Mouse (Mus musculus) gastrocnemius, adult 8-10 months (tissue): ENCODE data around the gene Kif6. TPM values are rescaled to one million over a fixed set of nuclear protein-coding genes. Genes with fewer than 3 reads are reported as not detected.
A peak's percentile ranks its signal among the peaks of the same experiment; 100 is the strongest.

ENCODE experiments used
- DNase-seq, 2 experiments: peaks; one replicate each; pipeline ENCODE4 v3.0.0; 2022; ENCODE audit warnings: low spot score in 2 of 2
- total RNA-seq, 4 experiments: library from RNA; stranded (reverse); gene quantifications; 2 replicates each; pipeline ENCODE4 v1.2.4; 2022

Kif6 gene
- total RNA-seq, 4 experiments from 2014 or later = 0.11 TPM; not detected in 3

DNA sequence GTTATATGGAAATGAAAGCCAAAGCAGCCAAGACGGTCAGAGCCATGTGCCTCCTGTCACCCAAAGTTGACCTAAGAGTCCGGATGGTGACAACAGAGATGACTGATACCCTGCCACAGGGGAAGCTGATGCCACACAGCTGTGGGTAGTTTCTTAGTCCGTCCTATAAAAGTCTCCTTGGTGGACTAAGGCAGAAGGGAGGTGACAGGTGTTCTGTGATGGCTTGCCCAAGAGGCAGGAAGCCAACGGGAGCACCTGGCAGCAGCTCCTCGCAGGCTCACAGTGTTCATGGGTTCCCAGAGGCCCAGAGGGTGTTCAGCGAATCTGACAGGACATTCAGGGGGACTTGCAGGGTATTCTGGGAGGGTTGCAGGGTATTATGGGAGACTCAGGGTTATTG, 279.5 kb downstream of the Kif6 start:
- peak in 1 of 2 experiments; percentile 21 for DNase-seq

DNA sequence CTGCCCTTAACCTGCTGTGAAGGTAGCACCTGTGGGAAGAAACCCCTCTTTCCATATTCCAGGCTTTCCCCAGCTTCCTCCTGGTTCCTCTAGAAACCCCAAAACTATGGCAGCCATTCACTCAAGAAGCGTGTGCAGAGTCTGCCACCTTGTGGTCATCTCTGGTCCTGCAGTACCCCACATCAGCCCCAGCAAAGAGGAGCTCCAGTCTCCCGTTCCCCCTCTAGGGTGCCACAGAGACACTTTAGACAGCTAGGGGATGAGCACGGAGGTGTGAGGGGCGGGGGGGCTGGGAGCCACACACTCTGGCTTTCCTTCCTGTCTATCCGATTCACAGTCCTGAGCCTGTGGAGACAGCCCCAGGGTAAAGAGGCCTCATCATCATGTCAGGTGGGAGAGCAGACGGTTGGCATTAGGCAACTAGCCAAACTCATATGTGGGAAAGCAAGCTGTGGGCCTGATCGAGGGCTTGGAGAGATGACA, 284.0 kb downstream of the Kif6 start:
- DNase-seq = peak; percentile 41 to 48

DNA sequence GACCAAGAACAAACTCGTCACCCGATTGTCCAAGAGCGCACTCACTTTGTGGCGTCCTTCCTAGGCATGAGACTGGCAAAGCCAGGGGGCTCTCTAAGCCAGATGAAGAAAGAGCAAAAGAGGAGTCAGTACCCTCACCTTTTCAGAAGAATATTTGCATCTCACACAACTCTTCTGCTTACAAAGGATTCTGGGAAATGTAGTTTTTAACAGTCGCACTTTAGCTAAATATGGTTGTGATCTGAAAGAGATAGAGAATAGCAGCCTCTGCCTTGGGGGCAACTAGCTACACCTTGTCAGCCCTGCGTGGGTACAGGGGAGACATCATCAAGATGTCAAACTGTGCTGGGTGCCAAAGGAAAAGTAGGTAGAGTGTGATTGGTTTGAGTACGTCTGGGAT, 287.7 kb downstream of the Kif6 start:
- no peak for DNase-seq

GRCm38 (mm10) chr17:49923429-49923828, 308.5 kb downstream of the Kif6 start:
- no peak for DNase-seq

- no peak for DNase-seq
These were observed 312.7 kb downstream of the Kif6 start for GRCm38 (mm10) chr17:49927611-49928010.

DNA sequence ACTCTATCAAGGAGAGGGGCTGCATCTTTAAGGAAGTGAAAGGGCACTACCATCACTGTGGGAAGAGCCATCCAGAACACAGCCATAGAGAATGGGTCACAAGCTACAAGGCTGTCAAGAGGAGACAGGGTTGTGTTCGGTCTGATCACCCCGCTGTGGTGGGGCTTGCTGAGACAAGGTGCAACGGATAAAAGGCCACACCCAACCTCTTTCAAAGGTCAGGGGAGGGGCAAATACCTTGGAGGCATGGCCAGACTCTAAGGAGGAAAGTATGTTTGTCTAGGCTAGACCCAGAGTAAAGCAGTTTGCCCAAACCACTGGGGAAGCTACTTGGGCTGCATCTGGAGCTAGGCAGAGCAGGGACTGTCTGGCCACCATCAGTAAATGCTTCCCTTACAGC, 318.9 kb downstream of the Kif6 start:
- no peak for DNase-seq

DNA sequence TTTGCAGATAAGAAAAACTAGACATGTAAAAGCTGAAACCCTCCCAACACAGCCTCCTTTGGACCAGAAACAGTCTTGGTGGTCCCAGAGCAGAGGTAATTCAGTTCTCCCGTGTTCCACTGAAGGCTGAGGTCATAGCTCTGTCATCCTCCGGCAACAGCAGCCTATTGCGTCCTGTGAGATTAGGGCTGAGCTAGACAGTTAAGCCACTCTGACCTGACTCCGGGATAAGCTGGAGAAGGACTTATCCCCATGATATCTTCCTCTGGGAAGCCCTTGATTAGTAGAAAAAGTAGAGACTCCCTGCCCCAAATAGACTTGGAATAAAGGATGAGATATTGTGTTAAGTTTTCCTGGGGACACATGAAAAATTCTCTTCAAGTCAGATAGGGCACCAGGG, 319.6 kb downstream of the Kif6 start:
- DNase-seq = no peak

DNA sequence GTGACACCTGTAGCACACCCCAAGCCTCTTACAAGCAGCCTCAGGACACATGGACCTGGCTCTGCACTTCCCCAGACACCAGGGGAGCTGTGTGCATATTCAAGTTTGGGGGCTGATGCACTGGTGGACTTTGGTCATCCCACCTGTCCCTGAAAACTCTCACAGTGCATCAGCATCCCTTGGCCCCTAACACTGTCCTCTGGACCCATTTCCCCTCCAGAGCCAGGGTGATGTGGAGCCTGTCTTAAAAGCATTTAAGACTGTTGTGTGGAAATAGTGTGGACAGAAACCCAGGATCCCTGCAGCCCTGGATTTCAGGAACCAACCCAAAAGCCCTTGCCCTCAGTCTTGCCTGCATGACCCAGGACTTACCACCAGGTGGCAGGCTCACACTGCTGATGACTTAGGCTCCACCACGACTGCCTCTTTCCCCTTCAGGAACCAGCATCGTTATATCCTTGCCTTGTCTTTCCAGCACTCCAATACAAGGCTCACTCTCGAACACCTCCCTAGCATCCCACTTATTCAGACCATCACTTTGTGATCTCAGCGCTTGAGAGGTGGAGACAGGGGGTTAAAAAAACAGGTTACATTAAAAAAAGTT, 320.8 kb downstream of the Kif6 start:
- peak; percentile 37 to 51 for DNase-seq

DNA sequence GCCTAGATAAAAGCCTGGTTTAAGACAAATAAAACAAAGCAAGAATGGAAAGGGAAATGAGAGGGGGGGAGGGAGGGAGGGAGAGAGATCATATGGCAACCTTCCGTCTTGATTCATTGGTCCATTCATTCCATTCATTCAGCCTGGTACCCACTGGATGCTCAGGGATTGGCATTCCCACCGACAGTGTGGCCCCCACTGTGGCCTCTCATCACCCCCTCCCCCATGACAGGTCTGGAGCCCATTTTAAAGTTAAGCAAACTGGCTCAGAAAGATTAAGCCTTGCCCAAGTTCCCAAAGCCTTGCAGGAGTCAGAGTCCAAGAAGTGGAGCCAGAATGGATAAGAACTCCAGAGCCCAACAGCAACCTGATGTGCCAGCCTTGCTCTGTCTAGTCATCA, 321.3 kb downstream of the Kif6 start:
- DNase-seq = no peak

DNA sequence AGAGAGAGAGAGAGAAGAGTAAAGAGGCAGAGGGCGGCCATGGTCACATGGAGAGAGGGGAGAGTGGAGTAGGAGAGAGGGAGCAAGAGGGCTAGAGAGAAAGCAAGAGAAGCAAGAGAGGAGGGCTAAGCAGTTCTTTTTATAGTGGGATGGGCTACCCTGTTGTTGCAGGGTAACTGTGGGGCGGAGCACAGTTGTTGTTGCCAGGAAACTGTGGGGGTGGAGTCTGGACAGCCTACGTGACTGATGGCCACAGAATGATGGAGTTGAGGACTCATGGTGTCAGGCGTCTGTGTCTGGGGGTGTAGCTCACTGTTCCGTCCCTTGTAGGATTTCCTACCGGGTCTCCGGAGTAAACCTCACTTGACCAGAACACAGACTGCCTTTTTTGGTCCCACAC, 324.2 kb downstream of the Kif6 start:
- DNase-seq = no peak

DNA sequence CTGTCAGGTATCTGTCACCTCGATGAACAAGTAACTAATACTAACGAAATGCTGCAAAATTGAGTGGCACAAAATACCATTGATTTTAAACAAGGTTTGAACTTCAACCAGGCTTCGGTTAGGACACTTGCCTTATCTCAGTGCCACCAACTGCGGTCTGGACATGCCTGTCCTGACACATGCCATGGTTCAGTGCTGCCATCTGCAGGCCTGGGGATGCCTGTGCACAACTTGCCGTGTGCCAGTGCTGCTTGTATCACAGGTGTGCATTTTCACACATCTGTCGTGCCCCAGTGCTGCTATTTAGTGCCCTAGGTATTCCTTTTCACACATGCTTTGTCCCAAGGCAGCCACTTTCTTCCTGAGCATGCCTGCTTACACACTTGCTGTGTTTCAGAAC, 327.7 kb downstream of the Kif6 start:
- DNase-seq = no peak

DNA sequence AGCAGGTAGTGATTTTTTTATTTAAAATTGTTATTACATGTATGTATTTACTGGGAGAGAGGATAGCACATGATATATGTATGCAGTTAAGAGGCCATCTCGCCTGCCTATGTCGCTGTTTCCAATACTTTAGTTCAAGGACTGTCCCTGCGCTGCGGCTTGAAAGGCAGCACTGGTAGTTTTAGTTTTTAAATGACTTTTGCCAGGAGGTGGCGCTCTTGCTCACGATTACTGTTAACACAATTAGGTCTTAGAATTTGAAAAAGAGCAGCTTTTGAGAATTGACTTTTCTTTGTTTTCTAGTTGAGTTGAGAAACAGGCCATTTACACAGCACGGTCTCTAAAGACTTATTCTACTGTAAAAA, 336.5 kb downstream of the Kif6 start:
- peak; percentile 52 to 59 for DNase-seq

GRCm38 (mm10) chr17:49951856-49952607, 337.1 kb downstream of the Kif6 start:
- DNase-seq = no peak

DNA sequence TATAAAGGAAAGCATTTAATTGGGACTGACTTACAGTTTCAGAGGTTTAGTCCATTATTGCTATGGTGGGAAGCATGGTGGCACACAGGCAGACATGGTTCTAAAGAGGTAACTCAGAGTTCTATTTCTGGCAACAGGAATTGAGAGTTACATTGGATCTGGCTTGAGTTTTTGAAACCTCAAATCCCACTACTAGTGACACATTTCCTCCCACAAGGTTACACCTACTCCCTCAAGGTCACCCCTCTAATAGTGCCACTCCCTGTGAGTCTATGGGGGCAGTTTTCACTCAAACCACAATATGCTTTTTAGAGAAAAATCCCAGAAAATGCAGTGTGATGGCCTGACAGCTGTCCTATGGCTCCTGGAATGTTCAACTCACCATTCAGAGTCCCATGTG, 344.1 kb downstream of the Kif6 start:
- no peak for DNase-seq

Other genes starting within 250 kb of the Kif6 start
- gene Mocs1, start 186.8 kb upstream of the Kif6 start, total RNA-seq = 10 to 100 TPM; 17.6 to 26.4 (median 19.8) TPM
- gene Daam2, start 50.8 kb upstream of the Kif6 start, total RNA-seq = 1 to 10 TPM; 2.2 to 3.8 (median 2.6) TPM